Comparison of ENCODE assay signal across 8 mouse cellular contexts in the genomic region with DNA sequence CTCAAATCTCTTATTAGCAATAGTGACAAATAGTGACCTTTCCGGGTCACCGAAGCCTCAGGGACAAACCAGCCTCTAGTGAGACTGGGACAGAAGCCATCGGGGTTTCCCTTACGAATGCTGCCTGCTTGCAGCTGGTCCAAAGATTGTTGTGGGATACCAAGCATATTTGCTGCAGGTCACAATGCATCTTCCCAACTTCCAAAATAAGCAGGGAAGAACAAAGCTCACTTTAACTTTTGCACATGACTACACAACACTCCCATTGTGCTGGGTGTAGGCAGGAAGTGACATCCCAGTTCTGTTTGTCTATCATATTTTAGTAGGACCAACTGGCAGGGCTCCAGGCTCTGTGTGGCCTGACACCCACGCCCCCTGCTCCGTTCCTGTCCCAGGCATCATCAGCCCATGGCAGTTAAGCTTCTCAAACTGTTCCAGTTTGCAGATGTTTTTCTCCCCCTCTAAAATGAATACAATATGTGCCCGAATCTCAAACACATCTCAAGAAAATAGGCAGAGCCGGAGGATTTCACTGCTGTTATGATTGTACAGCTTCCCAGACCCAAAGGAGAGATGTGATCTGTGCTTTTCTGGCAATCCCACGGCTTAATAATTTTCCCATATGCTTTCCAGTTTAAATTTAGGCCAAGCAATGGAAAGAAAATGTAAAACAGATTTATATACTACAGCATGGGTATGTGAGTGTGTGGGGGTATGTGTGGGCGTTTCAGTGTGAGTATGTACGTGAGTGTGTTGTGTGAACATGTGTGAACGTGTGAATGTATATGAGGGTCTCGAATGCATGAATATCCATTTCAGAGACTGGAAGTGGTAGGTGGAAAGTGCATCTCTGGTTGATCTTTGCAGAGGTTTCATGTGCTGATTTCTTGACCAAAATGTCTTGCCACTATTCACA. TPM values are rescaled to one million over a fixed set of nuclear protein-coding genes. Genes with fewer than 3 reads are reported as not detected.
DNase-seq lines count a peak whose midpoint lies in the region; ATAC-seq lines count a peak whose summit lies in the region.

No protein-coding gene starts in this region.

- H3K36me3 ChIP-seq in kidney, embryonic 15.5 days, result no peaks in the 10 kb centered on the region
- H3K36me3 ChIP-seq in forebrain, embryonic 14.5 days (ENCODE audit: control insufficient read depth, insufficient read depth, low read length), result no peaks in the 10 kb centered on the region

- no peak overlapping the region for H3K27ac ChIP-seq in kidney, embryonic 15.5 days
- no peak overlapping the region for H3K27ac ChIP-seq in forebrain, embryonic 14.5 days (ENCODE audit: low read depth, low read length)

- WGBS in kidney, embryonic 15.5 days, result 67% methylated on average over 13 of the region's 13 CpGs
- WGBS in forebrain, embryonic 14.5 days, result 83% methylated on average over 13 of the region's 13 CpGs

- H3K27me3 ChIP-seq in kidney, embryonic 15.5 days, result no peaks in the 10 kb centered on the region
- no peaks in the 10 kb centered on the region for H3K27me3 ChIP-seq in forebrain, embryonic 14.5 days (replicated peaks; ENCODE audit: control insufficient read depth, insufficient read depth, low read length)

- H3K4me1 ChIP-seq in kidney, embryonic 15.5 days, result no peaks in the 10 kb centered on the region
- H3K4me1 ChIP-seq in forebrain, embryonic 14.5 days (ENCODE audit: control insufficient read depth, insufficient read depth, low read length), result no peaks in the 10 kb centered on the region

- no peak for DNase-seq in kidney, adult 11 months
- peak; percentile 29 for DNase-seq in embryo, embryonic 11 days
- DNase-seq in gastrocnemius, postnatal 14 days, result peak; percentile 74
- peak; percentile 56 for DNase-seq in retina, postnatal 1 day
- DNase-seq in urinary bladder, postnatal 10 days (ENCODE audit: low spot score), result no peak
- no peak for DNase-seq in forebrain, embryonic 14.5 days (ENCODE audit: low spot score)
- DNase-seq in spleen, postnatal 36 days (ENCODE audit: low spot score in 2 of 2), result no peak

- H3K9ac ChIP-seq in kidney, embryonic 15.5 days, result no peak overlapping the region
- H3K9ac ChIP-seq in forebrain, embryonic 14.5 days (ENCODE audit: low read length), result no peak overlapping the region

- no peak overlapping the region for H3K4me2 ChIP-seq in kidney, embryonic 15.5 days
- no peak overlapping the region for H3K4me2 ChIP-seq in forebrain, embryonic 14.5 days (ENCODE audit: low read length)

- no peaks in the 10 kb centered on the region for H3K9me3 ChIP-seq in kidney, embryonic 15.5 days (replicated peaks)
- H3K9me3 ChIP-seq in forebrain, embryonic 14.5 days (replicated peaks; ENCODE audit: control insufficient read depth, low read length), result no peaks in the 10 kb centered on the region

- intact Hi-C loops in gastrocnemius, postnatal 14 days (cut with DNase I; ENCODE audit: low total_unique reads), result no loop called here

- H3K4me3 ChIP-seq in kidney, embryonic 15.5 days (replicated peaks), result no peak overlapping the region
- no peak overlapping the region for H3K4me3 ChIP-seq in forebrain, embryonic 14.5 days (ENCODE audit: low read depth, low read length)

- 0 out of 2 replicates have a peak, but pooled peaks have one; percentile 52 for ATAC-seq in kidney, embryonic 15.5 days (replicated peaks; ENCODE audit: low FRiP score)
- ATAC-seq in forebrain, embryonic 14.5 days, result no peak

RNA-seq across cellular contexts. Expression of a gene that starts 55.5 kb away (rescaled TPM):
- 1.3 and 1.4 TPM in 2 replicates for polyA plus RNA-seq in kidney, embryonic 15.5 days (2015; fragmentation: Nextera tagmentation; extraction: Ambion mirVana)
- total RNA-seq in gastrocnemius, postnatal 14 days (2021), result under 1 TPM; 0.16 to 0.42 TPM
- polyA plus RNA-seq in forebrain, embryonic 14.5 days (2014; fragmentation: Nextera tagmentation; extraction: Ambion mirVana), result 0.77 and 1.6 TPM in 2 replicates

Comparison
In these comparisons a context has a peak if more than half of its experiments do, and no peak if none do; other contexts are left out.
1. DNase-seq: peak in embryo, embryonic 11 days (single experiment), gastrocnemius, postnatal 14 days (single experiment) and retina, postnatal 1 day (single experiment); none in kidney, adult 11 months (single experiment), urinary bladder, postnatal 10 days (single experiment), forebrain, embryonic 14.5 days (single experiment) and spleen, postnatal 36 days (0 of 2).